Mouse (Mus musculus): ENCODE measurements around the gene Bcor. TPM values are rescaled to one million over a fixed set of nuclear protein-coding genes. Genes with fewer than 3 reads are reported as not detected.

The Bcor gene
- polyA plus RNA-seq, 1 experiment from 2014 or later, result 8.1 TPM

DNA sequence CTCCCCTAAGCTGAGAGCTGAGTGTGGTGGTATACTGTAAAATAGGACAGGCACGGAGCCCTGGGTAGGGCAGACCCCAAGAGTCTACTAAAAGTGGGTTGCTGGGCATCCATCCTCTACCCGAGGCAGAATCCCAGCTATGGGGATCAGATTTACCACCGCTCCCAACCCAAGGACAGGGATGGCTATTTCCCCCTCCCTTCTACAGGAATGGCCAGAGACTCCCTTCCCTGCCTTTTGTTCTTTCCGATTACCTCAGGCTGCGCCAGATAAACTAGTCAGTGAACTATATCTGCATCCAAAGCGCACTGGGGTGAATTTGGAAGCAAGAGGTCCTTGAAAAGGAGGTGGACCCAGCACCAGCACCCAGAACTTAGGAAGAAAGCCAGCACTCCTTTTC is 93.1 kb downstream of the Bcor start:
- Histone ChIP-seq H3K4me1 (ENCODE audit: control insufficient read depth, insufficient read depth, low read length) (peaks cover 55% of the 10 kb centered on the region), H3K9me3 (ENCODE audit: control insufficient read depth, low read length) (no peaks in the 10 kb centered on the region), H3K27ac (ENCODE audit: low read length) (no peak overlapping the region), H3K4me2 (ENCODE audit: low read depth, low read length) (no peak overlapping the region), H3K36me3 (ENCODE audit: control insufficient read depth, insufficient read depth, low read length) (no peaks in the 10 kb centered on the region), H3K4me3 (ENCODE audit: low read length) (no peak overlapping the region), H3K9ac (ENCODE audit: low read depth, low read length) (no peak overlapping the region), H3K27me3 (replicated peaks; ENCODE audit: control insufficient read depth, insufficient read depth, low read length) (peaks cover 21% of the 10 kb centered on the region)
- 25% methylated on average over 6 of the region's 6 CpGs for WGBS
- ATAC-seq, result no peak

DNA sequence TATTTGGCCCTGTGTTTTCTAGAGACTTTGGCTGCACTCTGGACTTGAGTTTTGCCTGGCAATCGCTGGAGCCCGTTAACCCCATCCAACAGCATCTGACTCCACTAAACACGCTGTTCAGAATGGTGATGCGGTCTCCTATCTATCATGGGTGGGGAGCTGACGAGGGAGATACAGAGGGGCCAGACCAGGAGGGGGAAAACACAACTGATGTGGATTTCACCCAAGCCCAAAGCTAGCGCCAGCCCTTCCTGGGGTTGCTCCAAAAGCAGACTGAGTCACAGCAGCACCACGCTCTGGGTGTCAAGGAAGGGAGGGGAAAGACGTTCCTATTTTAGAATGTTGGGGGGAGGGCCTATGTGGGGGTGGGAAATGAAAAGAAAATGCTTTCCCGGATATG is 94.4 kb downstream of the Bcor start:
- Histone ChIP-seq H3K9me3 (ENCODE audit: control insufficient read depth, low read length) (no peaks in the 10 kb centered on the region), H3K9ac (ENCODE audit: low read depth, low read length) (no peak overlapping the region), H3K27me3 (replicated peaks; ENCODE audit: control insufficient read depth, insufficient read depth, low read length) (peaks cover 19% of the 10 kb centered on the region), H3K4me1 (ENCODE audit: control insufficient read depth, insufficient read depth, low read length) (peaks cover 47% of the 10 kb centered on the region), H3K4me2 (ENCODE audit: low read depth, low read length) (no peak overlapping the region), H3K27ac (ENCODE audit: low read length) (no peak overlapping the region), H3K4me3 (ENCODE audit: low read length) (no peak overlapping the region), H3K36me3 (ENCODE audit: control insufficient read depth, insufficient read depth, low read length) (no peaks in the 10 kb centered on the region)
- ATAC-seq, result no peak
- WGBS, result 31% methylated on average over 9 of the region's 9 CpGs

- Histone ChIP-seq H3K27ac (ENCODE audit: low read length) (no peak overlapping the region), H3K4me3 (ENCODE audit: low read length) (no peak overlapping the region), H3K27me3 (replicated peaks; ENCODE audit: control insufficient read depth, insufficient read depth, low read length) (peaks cover 7% of the 10 kb centered on the region), H3K4me1 (ENCODE audit: control insufficient read depth, insufficient read depth, low read length) (peaks cover 31% of the 10 kb centered on the region), H3K36me3 (ENCODE audit: control insufficient read depth, insufficient read depth, low read length) (0 out of 2 replicates have a peak, but pooled peaks cover 3% of the 10 kb centered on the region), H3K4me2 (ENCODE audit: low read depth, low read length) (no peak overlapping the region), H3K9ac (ENCODE audit: low read depth, low read length) (no peak overlapping the region), H3K9me3 (ENCODE audit: control insufficient read depth, low read length) (no peaks in the 10 kb centered on the region)
- 48% methylated on average over 6 of the region's 6 CpGs for WGBS
- ATAC-seq, result no peak
Observed at GRCm38 (mm10) chrX:12062932-12063260, 97.3 kb downstream of the Bcor start.

DNA sequence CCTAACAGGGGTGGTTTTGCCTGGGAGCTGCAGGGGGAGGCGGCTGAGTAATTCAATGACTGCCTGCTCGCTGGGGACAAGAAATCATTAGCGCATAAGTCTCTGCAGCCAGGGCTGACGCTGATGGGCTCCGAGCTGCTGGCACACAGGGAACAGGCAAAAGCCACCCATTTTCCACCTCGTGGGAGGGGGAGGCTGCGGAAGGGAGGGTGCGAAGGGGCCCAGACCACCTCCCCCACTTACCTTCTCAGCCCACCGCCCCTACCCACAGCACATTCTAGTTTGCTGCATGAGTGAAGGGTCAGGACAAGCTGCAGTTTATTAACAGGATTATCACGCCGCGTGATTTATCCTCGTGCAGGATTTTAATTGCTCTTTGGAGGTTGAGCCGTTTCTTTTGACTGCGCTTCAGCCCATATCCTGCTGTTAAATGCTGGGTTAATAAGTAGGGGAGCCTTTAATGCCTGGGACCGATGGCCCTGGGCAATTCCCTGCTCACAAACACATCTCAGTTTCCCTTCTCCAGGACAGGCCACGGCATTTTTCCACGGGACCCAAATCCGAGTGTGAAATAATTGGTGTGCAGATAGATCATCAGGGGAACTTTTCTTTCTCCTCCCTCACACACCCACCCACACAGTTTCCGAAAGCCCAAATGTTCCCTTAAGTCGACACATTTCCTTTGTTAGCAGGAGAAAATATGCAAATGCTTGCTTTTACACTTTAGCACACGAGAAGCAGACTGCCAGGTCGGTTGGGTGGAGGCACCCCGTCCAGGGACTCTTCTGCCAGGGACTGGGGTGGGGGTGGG is 97.8 kb downstream of the Bcor start:
- no peak overlapping the region for H3K27ac ChIP-seq (ENCODE audit: low read length)
- no peak for ATAC-seq

GRCm38 (mm10) chrX:12060848-12061247 is 99.3 kb downstream of the Bcor start:
- Histone ChIP-seq H3K4me2 (ENCODE audit: low read depth, low read length) (no peak overlapping the region), H3K4me1 (ENCODE audit: control insufficient read depth, insufficient read depth, low read length) (peaks cover 14% of the 10 kb centered on the region), H3K9ac (ENCODE audit: low read depth, low read length) (no peak overlapping the region), H3K27me3 (replicated peaks; ENCODE audit: control insufficient read depth, insufficient read depth, low read length) (peaks cover 4% of the 10 kb centered on the region; the same call in 1 of the 2 replicates), H3K4me3 (ENCODE audit: low read length) (no peak overlapping the region), H3K36me3 (ENCODE audit: control insufficient read depth, insufficient read depth, low read length) (0 out of 2 replicates have a peak, but pooled peaks cover 3% of the 10 kb centered on the region), H3K27ac (ENCODE audit: low read length) (no peak overlapping the region), H3K9me3 (ENCODE audit: control insufficient read depth, low read length) (no peaks in the 10 kb centered on the region)
- 61% methylated on average over 3 of the region's 3 CpGs for WGBS
- ATAC-seq, result no peak

More for the DNA sequence above, 97.8 kb downstream of the Bcor start:
- Histone ChIP-seq H3K36me3 (ENCODE audit: control insufficient read depth, insufficient read depth, low read length) (0 out of 2 replicates have a peak, but pooled peaks cover 3% of the 10 kb centered on the region), H3K9ac (ENCODE audit: low read depth, low read length) (no peak overlapping the region), H3K4me3 (ENCODE audit: low read length) (no peak overlapping the region), H3K9me3 (ENCODE audit: control insufficient read depth, low read length) (no peaks in the 10 kb centered on the region), H3K4me2 (ENCODE audit: low read depth, low read length) (no peak overlapping the region), H3K27me3 (replicated peaks; ENCODE audit: control insufficient read depth, insufficient read depth, low read length) (peaks cover 7% of the 10 kb centered on the region), H3K4me1 (ENCODE audit: control insufficient read depth, insufficient read depth, low read length) (peaks cover 27% of the 10 kb centered on the region)
- WGBS, result 37% methylated on average over 24 of the region's 24 CpGs

GRCm38 (mm10) chrX:12057210-12057609 is 102.9 kb downstream of the Bcor start:
- no peaks in the 10 kb centered on the region for H3K27me3 ChIP-seq (replicated peaks; ENCODE audit: control insufficient read depth, insufficient read depth, low read length)
- no peak overlapping the region for H3K4me3 ChIP-seq (ENCODE audit: low read length)
- no peaks in the 10 kb centered on the region for H3K9me3 ChIP-seq (ENCODE audit: control insufficient read depth, low read length)
- H3K4me1 ChIP-seq (ENCODE audit: control insufficient read depth, insufficient read depth, low read length), result no peaks in the 10 kb centered on the region
- H3K4me2 ChIP-seq (ENCODE audit: low read depth, low read length), result no peak overlapping the region
- WGBS, result 96% methylated on average over 11 of the region's 11 CpGs
- ATAC-seq, result no peak
- no peak overlapping the region for H3K9ac ChIP-seq (ENCODE audit: low read depth, low read length)
- no peak overlapping the region for H3K27ac ChIP-seq (ENCODE audit: low read length)
- 0 out of 2 replicates have a peak, but pooled peaks cover 3% of the 10 kb centered on the region for H3K36me3 ChIP-seq (ENCODE audit: control insufficient read depth, insufficient read depth, low read length)

DNA sequence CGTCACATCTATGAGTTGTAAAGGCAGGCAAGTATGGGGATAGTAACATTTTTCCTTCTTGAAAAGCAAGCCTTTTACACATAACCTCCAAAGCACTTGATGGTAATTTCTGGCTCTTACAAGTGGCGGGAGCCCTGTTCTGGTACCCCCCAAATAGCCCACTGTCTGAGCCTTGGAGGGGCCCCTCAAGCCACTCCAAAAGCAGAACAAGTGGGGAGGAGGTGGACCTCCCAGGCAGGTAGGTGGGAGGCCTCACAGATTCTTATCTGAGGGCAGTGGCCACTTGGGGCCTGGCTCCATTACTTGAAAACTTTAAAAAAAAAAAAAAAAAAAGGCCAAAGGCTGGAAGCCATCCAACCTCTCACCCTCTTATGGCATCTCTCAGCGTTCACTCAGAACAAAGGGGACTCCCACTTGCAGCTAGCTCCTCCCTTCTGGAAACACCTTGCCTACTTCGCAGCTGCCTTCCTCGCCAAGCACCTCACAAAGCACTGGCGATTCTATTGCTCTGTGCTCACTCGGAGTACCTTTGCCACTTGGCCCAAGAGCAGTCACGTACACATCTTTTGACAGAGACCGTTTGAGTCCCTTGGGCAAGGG is 106.7 kb downstream of the Bcor start:
- Histone ChIP-seq H3K4me2 (ENCODE audit: low read depth, low read length) (no peak overlapping the region), H3K9ac (ENCODE audit: low read depth, low read length) (no peak overlapping the region), H3K27me3 (replicated peaks; ENCODE audit: control insufficient read depth, insufficient read depth, low read length) (no peaks in the 10 kb centered on the region), H3K9me3 (ENCODE audit: control insufficient read depth, low read length) (no peaks in the 10 kb centered on the region), H3K4me3 (ENCODE audit: low read length) (no peak overlapping the region), H3K36me3 (ENCODE audit: control insufficient read depth, insufficient read depth, low read length) (0 out of 2 replicates have a peak, but pooled peaks cover 3% of the 10 kb centered on the region), H3K27ac (ENCODE audit: low read length) (no peak overlapping the region), H3K4me1 (ENCODE audit: control insufficient read depth, insufficient read depth, low read length) (no peaks in the 10 kb centered on the region)
- WGBS, result 70% methylated on average over 9 of the region's 9 CpGs
- no peak for ATAC-seq

- H3K27me3 ChIP-seq (replicated peaks; ENCODE audit: control insufficient read depth, insufficient read depth, low read length), result no peaks in the 10 kb centered on the region
- 86% methylated on average over 1 of the region's 1 CpGs for WGBS
- no peak for ATAC-seq
- H3K4me3 ChIP-seq (ENCODE audit: low read length), result no peak overlapping the region
- no peaks in the 10 kb centered on the region for H3K36me3 ChIP-seq (ENCODE audit: control insufficient read depth, insufficient read depth, low read length)
- H3K9ac ChIP-seq (ENCODE audit: low read depth, low read length), result no peak overlapping the region
- no peaks in the 10 kb centered on the region for H3K9me3 ChIP-seq (ENCODE audit: control insufficient read depth, low read length)
- H3K4me1 ChIP-seq (ENCODE audit: control insufficient read depth, insufficient read depth, low read length), result no peaks in the 10 kb centered on the region
- H3K4me2 ChIP-seq (ENCODE audit: low read depth, low read length), result no peak overlapping the region
- no peak overlapping the region for H3K27ac ChIP-seq (ENCODE audit: low read length)
Observed at GRCm38 (mm10) chrX:12052651-12053050, 107.5 kb downstream of the Bcor start.

DNA sequence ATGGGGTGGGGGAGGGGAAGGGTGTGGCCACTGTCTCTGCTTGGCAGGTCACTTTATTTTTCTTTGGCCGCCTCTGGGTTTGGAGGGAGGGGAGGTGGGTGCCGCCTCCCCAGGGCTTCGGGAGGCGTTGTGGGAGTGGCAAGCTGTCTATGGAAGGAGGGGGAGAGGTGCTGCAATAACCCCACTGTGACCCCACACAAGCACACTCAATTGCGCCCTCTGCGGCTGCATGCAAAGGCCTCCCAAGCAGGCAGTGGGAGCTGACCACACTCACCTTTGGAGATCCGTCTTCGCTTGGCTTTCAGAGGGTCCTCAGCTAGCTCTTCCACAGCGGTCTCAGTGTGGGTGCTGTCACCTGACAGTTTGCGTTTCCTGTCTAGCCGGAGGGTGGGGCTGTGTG is 111.4 kb downstream of the Bcor start:
- Histone ChIP-seq H3K27ac (ENCODE audit: low read length) (no peak overlapping the region), H3K4me2 (ENCODE audit: low read depth, low read length) (no peak overlapping the region), H3K36me3 (ENCODE audit: control insufficient read depth, insufficient read depth, low read length) (no peaks in the 10 kb centered on the region), H3K4me3 (ENCODE audit: low read length) (no peak overlapping the region), H3K9ac (ENCODE audit: low read depth, low read length) (no peak overlapping the region), H3K9me3 (ENCODE audit: control insufficient read depth, low read length) (no peaks in the 10 kb centered on the region), H3K4me1 (ENCODE audit: control insufficient read depth, insufficient read depth, low read length) (peaks cover 2% of the 10 kb centered on the region; the same call in 1 of the 2 replicates), H3K27me3 (replicated peaks; ENCODE audit: control insufficient read depth, insufficient read depth, low read length) (no peaks in the 10 kb centered on the region)
- 60% methylated on average over 11 of the region's 11 CpGs for WGBS
- no peak for ATAC-seq

All from intestine, embryonic 16.5 days (tissue).